Mouse (Mus musculus) intestine, postnatal 0 days (tissue): ENCODE data around the gene Itgb6. TPM values are rescaled to one million over a fixed set of nuclear protein-coding genes. Genes with fewer than 3 reads are reported as not detected.
A peak's percentile ranks its signal among the peaks of the same experiment; 100 is the strongest.

ENCODE experiments used
- ATAC-seq: fragments of 200-750 bp; cut with Nextera tagmentation; 2 replicates; pipeline ENCODE4 v1.8.0; 2017; ENCODE audit warnings: mild to moderate bottlenecking, moderate TSS enrichment, moderate library complexity
- H3K27ac ChIP-seq: fragments of 300-500 bp; sonication (generic); 2 replicates; pipeline ENCODE4 v1.5.1; 2014; ENCODE audit warnings: mild to moderate bottlenecking, low read depth, low read length, moderate library complexity
- H3K27me3 ChIP-seq: fragments of 300-500 bp; sonication (generic); replicated peaks from 2 replicates; pipeline ENCODE4 v1.6.1; 2014; ENCODE audit warnings: low read length, mixed read lengths; ENCODE audit not compliant: control insufficient read depth, insufficient read depth
- H3K36me3 ChIP-seq: fragments of 300-500 bp; sonication (generic); 2 replicates; pipeline ENCODE4 v1.6.1; 2014; ENCODE audit warnings: mild to moderate bottlenecking, moderate library complexity; ENCODE audit not compliant: control insufficient read depth, insufficient read depth
- H3K4me1 ChIP-seq: fragments of 300-500 bp; sonication (generic); replicated peaks from 2 replicates; pipeline ENCODE4 v1.6.1; 2014; ENCODE audit warnings: antibody characterized with exemption, low read length, mixed read lengths; ENCODE audit not compliant: control insufficient read depth, insufficient read depth
- H3K4me2 ChIP-seq: fragments of 300-500 bp; sonication (generic); replicated peaks from 2 replicates; pipeline ENCODE4 v1.6.1; 2014; ENCODE audit warnings: low read depth, mild to moderate bottlenecking, moderate library complexity
- H3K4me3 ChIP-seq: fragments of 300-500 bp; sonication (generic); 2 replicates; pipeline ENCODE4 v1.5.1; 2014; ENCODE audit warnings: low read depth, low read length
- H3K9ac ChIP-seq: fragments of 300-500 bp; sonication (generic); 2 replicates; pipeline ENCODE4 v1.6.1; 2014; ENCODE audit warnings: mild to moderate bottlenecking, low read depth, low read length
- H3K9me3 ChIP-seq: fragments of 300-500 bp; sonication (generic); 2 replicates; pipeline ENCODE4 v1.6.1; 2016; ENCODE audit warnings: mixed run types; ENCODE audit not compliant: control insufficient read depth
- CTCF ChIP-seq: sonication (generic); IDR thresholded peaks from 2 replicates; pipeline ENCODE4 v1.5.1; 2016; ENCODE audit warnings: low read depth, mild to moderate bottlenecking, control low read depth, antibody characterized with exemption, moderate library complexity
- WGBS: fragments of 180-500 bp; shearing (Covaris S2); extraction: QIAGEN DNeasy Blood & Tissue Kit; methylation state at CpG from one replicate; pipeline ENCODE4 v1.1.7; 2014; 5-methylcytosine and 5-hydroxymethylcytosine counted together
- polyA plus RNA-seq: library from polyadenylated mRNA; unstranded; fragments of >200 nt; fragmentation: Nextera tagmentation; extraction: Ambion mirVana; gene quantifications from 2 replicates; pipeline ENCODE4 v1.2.1, GENCODE M21; 2015

The Itgb6 gene
- polyA plus RNA-seq, 1 experiment from 2014 or later = 10.8 TPM

- WGBS = 68% methylated on average over 2 of the region's 2 CpGs
- Histone ChIP-seq H3K4me1 (0 out of 2 replicates have a peak, but pooled peaks cover 3% of the 10 kb centered on the region), H3K36me3 (no peaks in the 10 kb centered on the region), H3K27me3 (no peaks in the 10 kb centered on the region), H3K9ac (no peak overlapping the region), H3K9me3 (no peaks in the 10 kb centered on the region), H3K27ac (no peak overlapping the region), H3K4me3 (no peak overlapping the region), H3K4me2 (no peak overlapping the region)
- 0 out of 2 replicates have a peak, but pooled peaks have one; percentile 33 for ATAC-seq
- no peak for TF ChIP-seq CTCF
Measured at GRCm38 (mm10) chr2:60549851-60550250, 172.6 kb downstream of the Itgb6 start.

Other genes with a start within 250 kb of the Itgb6 start
- 0.85 and 0.96 TPM in 2 replicates for gene Pla2r1, start 169.3 kb downstream of the Itgb6 start, polyA plus RNA-seq
- 41.3 and 41.4 TPM in 2 replicates for gene Rbms1, start 240.5 kb upstream of the Itgb6 start, polyA plus RNA-seq